Mouse (Mus musculus) brain, embryonic 14.5 days (tissue): ENCODE data around the gene Abcc4. TPM values are rescaled to one million over a fixed set of nuclear protein-coding genes. Genes with fewer than 3 reads are reported as not detected.

ENCODE experiments used
- DNase-seq: peaks from one replicate; pipeline ENCODE4 v3.0.0-alpha.2; 2011; ENCODE audit warnings: low read depth
- CTCF ChIP-seq: fragments of 200-500 bp; IDR thresholded peaks from 2 replicates; pipeline ENCODE4 v1.5.1; 2012; ENCODE audit warnings: inconsistent platforms, mild to moderate bottlenecking, moderate library complexity, borderline replicate concordance; ENCODE audit not compliant: insufficient read depth, insufficient read length; ENCODE audit errors: extremely low read depth
- POLR2A ChIP-seq: fragments of 200-500 bp; IDR thresholded peaks from 2 replicates; pipeline ENCODE4 v1.6.1; 2012; ENCODE audit warnings: mild to moderate bottlenecking, inconsistent platforms, borderline replicate concordance; ENCODE audit not compliant: poor library complexity, insufficient read depth, insufficient read length, severe bottlenecking; ENCODE audit errors: extremely low read depth
- polyA plus RNA-seq: library from polyadenylated mRNA; depleted of rRNA; stranded (reverse); fragments of >200 nt; gene quantifications from 2 replicates; pipeline ENCODE4 v1.2.3, GENCODE M21; 2012; rRNA removed

Gene Abcc4
- polyA plus RNA-seq: 1.4 and 1.7 TPM in 2 replicates

GRCm38 (mm10) chr14:118705808-118706731 lies at the start of gene Abcc4:
TSS of gene Abcc4 (minus strand) at chr14:118706219.
- TF ChIP-seq CTCF (no peak), POLR2A (0 out of 2 replicates have a peak, but pooled peaks have one; percentile 16)

GRCm38 (mm10) chr14:118751193-118751753 lies 45.3 kb upstream of the Abcc4 start:
- no peak for DNase-seq
- TF ChIP-seq POLR2A (no peak), CTCF (no peak)

More at GRCm38 (mm10) chr14:118705808-118706731, at the start of gene Abcc4:
- peak; percentile 72 for DNase-seq

DNA sequence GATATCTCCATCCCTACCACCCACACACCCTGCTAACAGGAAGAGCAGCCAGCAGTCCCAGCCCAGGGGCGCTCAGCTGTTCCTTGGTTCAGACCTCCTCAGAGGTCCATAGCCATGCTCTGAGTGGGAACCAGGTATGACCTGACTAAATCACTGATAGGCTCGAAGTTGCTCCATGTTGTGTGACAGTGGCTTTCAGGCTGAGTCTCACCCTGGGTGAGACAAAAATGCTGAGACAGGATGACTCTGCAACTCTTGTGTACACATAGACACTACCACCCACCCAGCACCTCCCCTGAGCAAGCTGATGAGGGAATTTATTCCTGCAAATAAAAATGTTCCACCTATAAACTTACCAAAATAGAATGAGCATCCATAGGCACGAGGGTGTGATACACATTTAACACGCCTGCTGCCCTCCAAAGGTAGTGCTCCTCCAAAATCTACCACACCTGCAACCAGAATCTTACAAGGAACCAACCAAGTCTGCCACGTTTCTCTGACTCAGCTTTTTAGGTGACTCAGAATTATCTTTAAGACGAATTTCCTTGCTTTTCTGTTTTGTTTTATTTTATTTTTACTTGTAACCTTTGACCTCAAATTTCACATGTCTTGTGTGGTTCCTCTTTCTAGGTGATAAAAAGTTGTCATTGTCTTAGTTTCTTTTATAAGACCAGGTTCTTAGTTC lies 44.6 kb upstream of the Abcc4 start:
- no peak for DNase-seq
- no peak for TF ChIP-seq POLR2A
- no peak for TF ChIP-seq CTCF

DNA sequence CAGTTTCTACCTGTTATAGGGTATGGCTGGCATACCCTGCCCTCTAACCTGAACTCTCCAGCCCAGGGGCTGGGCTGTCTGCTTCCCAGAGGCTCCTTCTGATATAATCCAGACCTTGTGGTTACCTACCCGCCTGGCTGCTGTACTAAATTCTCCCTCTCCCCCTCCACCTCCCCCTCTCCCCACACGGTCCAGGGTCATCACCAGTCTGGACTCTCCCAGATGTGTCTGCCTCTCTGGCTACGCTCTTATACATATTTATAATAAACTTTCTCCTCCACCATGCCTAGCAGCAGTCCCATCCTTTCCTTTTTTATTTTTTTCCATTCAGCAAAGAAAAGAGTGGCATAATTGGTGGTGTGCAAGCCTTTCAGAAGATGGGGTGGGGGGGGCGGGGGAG lies 43.7 kb upstream of the Abcc4 start:
- no peak for TF ChIP-seq CTCF
- TF ChIP-seq POLR2A: no peak
- no peak for DNase-seq

- TF ChIP-seq CTCF (no peak), POLR2A (no peak)
- no peak for DNase-seq
Observed at GRCm38 (mm10) chr14:118749068-118749467, 43.0 kb upstream of the Abcc4 start.

- no peak for TF ChIP-seq CTCF
- TF ChIP-seq POLR2A: no peak
- no peak for DNase-seq
Observed at GRCm38 (mm10) chr14:118742862-118743261, 36.8 kb upstream of the Abcc4 start.

- no peak for TF ChIP-seq POLR2A
- TF ChIP-seq CTCF: no peak
- no peak for DNase-seq
Observed at GRCm38 (mm10) chr14:118741780-118742179, 35.8 kb upstream of the Abcc4 start.

DNA sequence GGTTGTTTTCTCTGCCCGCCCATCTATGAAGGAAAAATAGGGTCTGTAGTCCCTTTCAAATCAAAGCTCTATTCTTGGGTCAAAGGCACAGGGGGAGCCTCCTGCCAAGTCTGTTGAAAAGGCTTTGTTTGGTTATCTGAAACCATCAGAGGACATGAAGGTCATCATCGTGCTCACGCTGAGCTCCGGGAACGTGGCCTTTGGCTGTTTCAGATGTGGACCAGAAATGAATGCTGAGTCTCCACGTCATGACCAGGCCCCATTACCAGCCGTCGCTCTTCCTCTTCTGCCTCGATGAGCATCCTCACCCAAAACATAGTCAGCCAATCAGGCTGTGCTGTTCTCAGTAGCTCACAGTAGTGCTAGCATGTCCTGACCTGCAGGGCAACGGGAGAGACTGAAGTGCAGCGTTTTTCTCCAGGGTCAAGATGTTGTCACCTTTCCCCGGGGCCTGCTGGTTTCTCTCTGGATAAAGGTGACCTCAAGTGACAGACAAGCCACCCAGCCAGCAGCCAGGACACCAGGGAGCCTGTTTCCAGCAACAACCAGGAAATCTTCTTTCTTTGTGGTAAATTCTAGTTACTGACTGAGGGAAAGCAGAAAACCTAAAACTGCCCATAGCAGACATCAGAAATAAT lies 31.4 kb upstream of the Abcc4 start:
- peak; percentile 41 for DNase-seq
- TF ChIP-seq CTCF: no peak
- no peak for TF ChIP-seq POLR2A

DNA sequence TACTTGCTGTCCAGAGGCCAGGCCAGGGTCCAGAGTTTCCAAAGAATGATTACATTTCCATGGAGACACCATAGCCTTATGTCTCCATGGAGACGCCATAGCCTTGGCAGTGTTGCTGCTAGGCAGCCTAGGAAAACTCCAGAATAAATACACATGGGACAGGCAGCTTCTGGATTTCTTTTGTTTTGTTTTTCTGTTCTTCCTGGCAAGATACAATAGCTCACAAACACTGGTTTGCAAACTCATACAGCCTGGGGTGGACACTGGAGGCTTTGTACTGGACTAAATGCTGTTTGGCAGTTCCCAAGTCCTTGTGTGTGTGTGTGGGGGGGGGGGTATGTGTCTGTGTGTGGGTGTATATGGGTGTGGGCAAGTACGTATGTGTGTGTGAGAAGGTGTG lies 29.1 kb upstream of the Abcc4 start:
- peak; percentile 90 for DNase-seq
- TF ChIP-seq POLR2A (no peak), CTCF (no peak)

- DNase-seq: no peak
- no peak for TF ChIP-seq POLR2A
Observed at GRCm38 (mm10) chr14:118733146-118733545, 27.1 kb upstream of the Abcc4 start.

DNA sequence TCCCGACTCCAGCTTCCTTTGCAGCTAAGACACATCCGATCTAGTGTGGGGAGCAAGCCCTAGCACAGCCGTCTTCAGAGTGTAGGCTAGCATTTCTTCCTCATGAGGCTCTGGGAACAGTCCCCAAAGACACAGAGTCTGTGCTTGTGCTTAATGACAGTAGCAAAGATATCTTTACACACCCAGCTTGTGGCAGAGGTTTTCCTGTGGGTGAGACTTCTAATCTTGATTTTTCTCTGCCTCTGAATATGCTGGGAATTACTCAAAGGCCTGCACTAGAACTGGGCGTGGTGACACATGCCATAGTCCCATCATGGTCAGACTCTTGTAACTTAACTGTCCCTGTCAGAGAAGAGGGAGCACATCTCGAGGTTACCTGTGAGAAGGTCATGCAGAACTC lies 24.6 kb upstream of the Abcc4 start:
- TF ChIP-seq CTCF (no peak), POLR2A (no peak)
- DNase-seq: no peak

DNA sequence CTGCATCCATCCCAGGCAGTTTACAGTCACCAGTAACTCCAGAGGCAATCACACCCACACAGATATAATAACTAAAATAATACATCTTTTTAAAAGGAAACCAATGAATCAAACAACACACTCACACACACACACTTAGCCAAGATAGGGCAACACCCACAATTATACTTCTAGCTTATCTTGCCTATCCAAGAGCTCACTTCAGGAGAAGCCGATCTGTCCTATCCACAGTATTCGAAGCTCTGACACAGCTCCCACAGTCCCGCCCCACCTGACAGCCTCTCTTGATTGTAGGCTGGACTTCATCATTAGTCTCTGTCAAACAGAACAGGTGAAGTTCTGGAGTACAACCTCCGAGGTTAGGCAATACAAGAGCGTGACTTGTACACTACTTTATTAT lies 19.4 kb upstream of the Abcc4 start:
- TF ChIP-seq POLR2A (no peak), CTCF (no peak)
- DNase-seq: no peak
